Mouse (Mus musculus): ENCODE measurements around the gene Ptpdc1. TPM values are rescaled to one million over a fixed set of nuclear protein-coding genes. Genes with fewer than 3 reads are reported as not detected.

Gene Ptpdc1
- polyA plus RNA-seq, 1 experiment from 2014 or later, result 13.7 TPM

DNA sequence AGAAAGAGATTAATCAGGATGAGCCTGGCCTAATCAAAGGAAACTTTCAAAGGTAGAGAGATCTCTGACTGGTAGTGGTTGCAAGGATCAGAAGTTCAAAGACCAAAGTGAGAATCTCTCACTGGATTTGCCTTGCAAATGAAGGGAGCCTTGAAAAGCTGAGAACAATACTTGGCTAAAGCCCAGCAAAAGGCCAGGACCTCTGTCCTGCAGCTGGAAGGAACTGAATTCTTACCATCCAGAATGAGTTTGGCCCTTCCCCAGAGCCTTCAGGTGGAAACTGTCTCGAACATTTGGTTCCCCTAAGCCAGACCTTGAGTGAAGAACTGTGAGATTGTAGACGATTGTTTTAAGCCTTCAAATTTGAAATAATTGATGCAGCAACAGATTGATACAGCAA, 12.2 kb upstream of the Ptpdc1 start:
- peak; percentile 24 for DNase-seq
- Histone ChIP-seq H3K4me2 (no peak overlapping the region), H3K27me3 (ENCODE audit: insufficient read depth, low read length) (no peaks in the 10 kb centered on the region), H3K36me3 (ENCODE audit: insufficient read depth) (no peaks in the 10 kb centered on the region), H3K27ac (ENCODE audit: low read depth) (no peak overlapping the region), H3K9ac (no peak overlapping the region), H3K9me3 (ENCODE audit: low read depth, low read length) (no peaks in the 10 kb centered on the region), H3K4me3 (ENCODE audit: low read depth, low read length) (no peak overlapping the region), H3K4me1 (ENCODE audit: insufficient read depth) (no peaks in the 10 kb centered on the region)
- ATAC-seq (ENCODE audit: insufficient read depth), result no peak
- 59% methylated on average over 2 of the region's 2 CpGs for WGBS
- no peak for TF ChIP-seq CTCF (IDR thresholded peaks at IDR 0.05; ENCODE audit: low read depth)

DNA sequence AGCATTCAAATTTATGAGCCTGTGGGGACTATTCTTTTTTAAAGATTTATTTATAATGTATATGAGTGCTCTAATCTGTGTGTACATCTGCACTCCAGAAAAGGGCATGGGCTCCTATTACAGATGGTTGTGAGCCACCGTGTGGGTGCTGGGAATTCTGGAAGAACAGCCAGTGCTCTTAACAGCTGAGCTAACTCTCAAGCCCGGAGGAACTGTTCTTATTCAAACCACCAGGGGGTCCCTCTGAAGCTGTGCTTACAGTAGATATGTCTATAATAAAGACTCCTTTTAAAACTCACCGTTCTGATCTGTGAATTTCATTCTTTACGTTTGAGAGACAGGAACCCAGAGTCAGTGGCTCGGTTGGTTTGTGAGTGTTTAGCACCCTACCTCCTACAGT, 6.2 kb upstream of the Ptpdc1 start:
- Histone ChIP-seq H3K9ac (no peak overlapping the region), H3K27ac (ENCODE audit: low read depth) (no peak overlapping the region), H3K4me3 (ENCODE audit: low read depth, low read length) (no peak overlapping the region), H3K36me3 (ENCODE audit: insufficient read depth) (no peaks in the 10 kb centered on the region), H3K9me3 (ENCODE audit: low read depth, low read length) (no peaks in the 10 kb centered on the region), H3K4me2 (no peak overlapping the region), H3K27me3 (ENCODE audit: insufficient read depth, low read length) (no peaks in the 10 kb centered on the region), H3K4me1 (ENCODE audit: insufficient read depth) (no peaks in the 10 kb centered on the region)
- no peak for ATAC-seq (ENCODE audit: insufficient read depth)
- WGBS, result 67% methylated on average over 5 of the region's 5 CpGs
- DNase-seq, result peak; percentile 25
- no peak for TF ChIP-seq CTCF (IDR thresholded peaks at IDR 0.05; ENCODE audit: low read depth)

DNA sequence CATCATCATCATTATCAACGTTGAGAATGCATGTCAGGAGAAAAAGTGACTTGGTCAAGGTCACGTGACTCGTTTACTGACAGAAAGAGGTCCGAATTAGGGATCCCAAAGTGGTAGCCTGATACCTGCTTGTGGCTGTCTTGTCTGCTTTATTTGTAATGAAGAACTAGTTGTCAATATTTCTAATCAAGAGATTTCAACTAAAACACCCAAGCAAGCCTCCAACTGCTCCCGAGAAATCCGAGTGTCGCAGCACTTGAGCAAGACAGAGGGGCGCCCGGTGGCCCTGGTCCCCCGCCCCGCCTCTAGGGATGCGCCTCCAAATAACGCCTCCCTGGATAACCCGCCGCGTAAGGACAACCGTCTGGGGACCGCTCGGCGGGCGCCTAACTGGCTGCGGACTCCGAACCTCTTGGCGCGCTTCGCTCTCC, 481 bp downstream of the Ptpdc1 start:
- H3K4me1 ChIP-seq (ENCODE audit: insufficient read depth), result no peaks in the 10 kb centered on the region
- H3K9me3 ChIP-seq (ENCODE audit: low read depth, low read length), result no peaks in the 10 kb centered on the region
- H3K4me2 ChIP-seq, result peak overlapping the region; percentile 88
- H3K27ac ChIP-seq (ENCODE audit: low read depth), result peak overlapping the region; percentile 91
- WGBS, result 1% methylated on average over 26 of the region's 26 CpGs
- DNase-seq (no peak), ATAC-seq (ENCODE audit: insufficient read depth) (peak; percentile 88)
- H3K4me3 ChIP-seq (ENCODE audit: low read depth, low read length), result peak overlapping the region; percentile 67
- no peaks in the 10 kb centered on the region for H3K36me3 ChIP-seq (ENCODE audit: insufficient read depth)
- TF ChIP-seq CTCF (IDR thresholded peaks at IDR 0.05; ENCODE audit: low read depth), result no peak
- H3K9ac ChIP-seq, result peak overlapping the region; percentile 83
- H3K27me3 ChIP-seq (ENCODE audit: insufficient read depth, low read length), result 0 out of 2 replicates have a peak, but pooled peaks cover 4% of the 10 kb centered on the region

DNA sequence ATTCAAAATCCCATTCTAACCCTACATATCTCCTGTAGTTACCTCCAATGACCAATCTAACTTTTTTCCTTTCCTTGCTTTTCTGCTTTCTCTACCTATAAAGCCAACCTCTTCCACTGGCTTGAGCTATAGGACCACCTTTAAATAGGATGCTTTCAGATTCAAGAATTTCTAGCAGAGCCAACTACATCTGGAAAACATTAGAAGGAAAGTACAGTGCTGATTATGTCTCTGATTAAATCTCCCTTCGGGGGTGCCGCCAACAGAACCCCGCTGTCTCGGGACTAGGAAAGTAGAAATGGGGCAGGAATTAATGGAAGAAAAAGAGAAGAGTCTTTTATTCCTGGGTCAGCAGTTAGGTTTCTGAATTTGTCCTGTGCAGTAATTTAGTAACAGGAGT, 6.6 kb downstream of the Ptpdc1 start:
- no peak overlapping the region for H3K4me2 ChIP-seq
- no peaks in the 10 kb centered on the region for H3K27me3 ChIP-seq (ENCODE audit: insufficient read depth, low read length)
- H3K9me3 ChIP-seq (ENCODE audit: low read depth, low read length), result peaks cover 7% of the 10 kb centered on the region; the same call in 1 of the 2 replicates
- H3K36me3 ChIP-seq (ENCODE audit: insufficient read depth), result no peaks in the 10 kb centered on the region
- no peak for TF ChIP-seq CTCF (IDR thresholded peaks at IDR 0.05; ENCODE audit: low read depth)
- H3K9ac ChIP-seq, result no peak overlapping the region
- 78% methylated on average over 4 of the region's 4 CpGs for WGBS
- H3K27ac ChIP-seq (ENCODE audit: low read depth), result no peak overlapping the region
- no peaks in the 10 kb centered on the region for H3K4me1 ChIP-seq (ENCODE audit: insufficient read depth)
- H3K4me3 ChIP-seq (ENCODE audit: low read depth, low read length), result no peak overlapping the region
- ATAC-seq (ENCODE audit: insufficient read depth), result no peak
- no peak for DNase-seq

DNA sequence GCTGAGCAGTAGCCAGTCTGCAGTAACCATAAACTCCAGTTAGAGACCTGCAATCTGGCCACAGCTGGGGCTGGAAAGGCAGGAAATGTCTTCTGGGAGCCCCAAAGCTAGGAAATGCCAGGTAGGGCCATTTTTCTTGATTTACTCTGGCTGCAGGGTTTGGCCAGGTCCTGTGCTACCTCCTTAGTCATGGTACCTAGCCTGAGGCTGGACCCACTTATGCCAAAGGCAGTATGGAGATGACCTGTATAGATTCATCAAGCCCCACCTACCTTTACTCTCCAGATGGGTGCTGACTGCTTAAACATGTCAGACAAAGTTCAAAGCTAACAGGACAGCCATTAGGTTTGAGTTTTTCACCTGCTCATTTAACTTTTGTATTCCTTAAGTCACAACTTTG, 7.7 kb downstream of the Ptpdc1 start:
- Histone ChIP-seq H3K27me3 (ENCODE audit: insufficient read depth, low read length) (no peaks in the 10 kb centered on the region), H3K4me1 (ENCODE audit: insufficient read depth) (no peaks in the 10 kb centered on the region), H3K4me3 (ENCODE audit: low read depth, low read length) (no peak overlapping the region), H3K36me3 (ENCODE audit: insufficient read depth) (no peaks in the 10 kb centered on the region), H3K9me3 (ENCODE audit: low read depth, low read length) (peaks cover 7% of the 10 kb centered on the region; the same call in 1 of the 2 replicates), H3K27ac (ENCODE audit: low read depth) (no peak overlapping the region), H3K9ac (no peak overlapping the region), H3K4me2 (no peak overlapping the region)
- TF ChIP-seq CTCF (IDR thresholded peaks at IDR 0.05; ENCODE audit: low read depth), result no peak
- ATAC-seq (ENCODE audit: insufficient read depth) (no peak), DNase-seq (no peak)

DNA sequence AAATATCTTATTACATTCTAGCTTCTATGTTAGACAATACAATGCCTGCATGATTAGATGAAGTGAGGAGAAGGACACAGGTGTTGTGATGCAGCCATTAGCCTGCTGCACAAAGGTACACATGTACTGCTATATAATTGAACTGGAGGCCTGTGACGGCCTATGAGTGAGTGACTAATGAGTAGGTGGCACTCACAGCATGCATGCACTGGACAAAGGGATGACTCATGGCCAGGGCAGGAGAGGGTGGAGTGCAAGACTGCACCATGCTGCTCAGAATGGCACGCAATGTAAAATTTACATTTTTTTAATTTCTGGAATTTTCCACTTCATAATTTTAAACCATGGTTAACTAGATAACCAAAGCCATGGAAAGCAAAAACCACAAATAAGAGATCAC, 10.9 kb downstream of the Ptpdc1 start:
- Histone ChIP-seq H3K4me3 (ENCODE audit: low read depth, low read length) (no peak overlapping the region), H3K36me3 (ENCODE audit: insufficient read depth) (no peaks in the 10 kb centered on the region), H3K27ac (ENCODE audit: low read depth) (no peak overlapping the region), H3K4me2 (no peak overlapping the region), H3K4me1 (ENCODE audit: insufficient read depth) (no peaks in the 10 kb centered on the region), H3K9me3 (ENCODE audit: low read depth, low read length) (peaks cover 7% of the 10 kb centered on the region; the same call in 1 of the 2 replicates), H3K9ac (no peak overlapping the region), H3K27me3 (ENCODE audit: insufficient read depth, low read length) (no peaks in the 10 kb centered on the region)
- no peak for DNase-seq
- WGBS, result 92% methylated on average over 2 of the region's 2 CpGs
- ATAC-seq (ENCODE audit: insufficient read depth), result no peak
- no peak for TF ChIP-seq CTCF (IDR thresholded peaks at IDR 0.05; ENCODE audit: low read depth)

DNA sequence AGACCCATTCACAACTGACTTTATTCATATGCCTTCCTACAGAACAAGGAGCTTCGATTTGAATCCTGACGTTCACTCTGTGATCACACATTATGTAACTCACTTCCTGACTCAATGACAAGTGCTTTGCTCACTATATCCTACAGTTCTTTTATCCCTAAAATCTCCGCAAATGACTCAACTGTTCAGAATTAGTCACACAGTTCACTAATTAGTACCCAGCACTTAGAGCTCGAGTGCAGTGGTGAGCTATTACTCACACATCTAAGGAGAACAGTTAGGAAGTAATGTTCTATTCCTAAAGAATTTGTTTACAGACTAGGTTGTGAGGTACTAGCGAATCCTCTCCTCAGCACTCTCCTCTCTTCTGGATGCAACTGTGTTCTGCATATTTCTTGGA, 16.4 kb downstream of the Ptpdc1 start:
- no peak for TF ChIP-seq CTCF (IDR thresholded peaks at IDR 0.05; ENCODE audit: low read depth)
- H3K4me2 ChIP-seq, result no peak overlapping the region
- 63% methylated on average over 5 of the region's 5 CpGs for WGBS
- H3K9me3 ChIP-seq (ENCODE audit: low read depth, low read length), result no peaks in the 10 kb centered on the region
- no peaks in the 10 kb centered on the region for H3K27me3 ChIP-seq (ENCODE audit: insufficient read depth, low read length)
- no peaks in the 10 kb centered on the region; the same call in 1 of the 2 replicates for H3K4me1 ChIP-seq (ENCODE audit: insufficient read depth)
- H3K4me3 ChIP-seq (ENCODE audit: low read depth, low read length), result no peak overlapping the region
- no peak for ATAC-seq (ENCODE audit: insufficient read depth)
- no peak overlapping the region for H3K27ac ChIP-seq (ENCODE audit: low read depth)
- H3K36me3 ChIP-seq (ENCODE audit: insufficient read depth), result no peaks in the 10 kb centered on the region
- no peak overlapping the region for H3K9ac ChIP-seq
- no peak for DNase-seq

DNA sequence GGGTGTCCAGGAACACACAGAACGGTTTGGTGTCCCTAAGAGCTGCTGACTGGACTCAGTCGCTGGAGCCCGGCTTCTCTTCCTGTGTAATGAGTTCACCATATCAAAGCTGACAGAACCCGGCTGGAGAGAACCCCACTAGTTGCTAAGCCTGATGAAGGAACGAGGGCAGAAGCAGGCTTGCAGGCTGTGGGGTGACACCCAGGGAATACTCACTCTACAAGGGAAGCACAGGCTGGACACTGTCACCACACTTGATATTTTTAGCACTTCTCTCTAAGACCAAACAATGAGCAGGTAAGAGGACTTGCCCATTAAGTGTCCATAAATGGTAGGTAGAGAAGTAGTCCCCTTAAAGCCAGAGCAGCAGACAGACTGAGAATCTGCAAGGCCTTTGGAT, 20.9 kb downstream of the Ptpdc1 start:
- WGBS, result 61% methylated on average over 5 of the region's 5 CpGs
- H3K9me3 ChIP-seq (ENCODE audit: low read depth, low read length), result no peaks in the 10 kb centered on the region
- H3K4me1 ChIP-seq (ENCODE audit: insufficient read depth), result no peaks in the 10 kb centered on the region; the same call in 1 of the 2 replicates
- no peak overlapping the region for H3K4me2 ChIP-seq
- no peaks in the 10 kb centered on the region for H3K36me3 ChIP-seq (ENCODE audit: insufficient read depth)
- no peak overlapping the region for H3K4me3 ChIP-seq (ENCODE audit: low read depth, low read length)
- H3K9ac ChIP-seq, result no peak overlapping the region
- H3K27ac ChIP-seq (ENCODE audit: low read depth), result 0 out of 2 replicates have a peak overlapping the region, but pooled peaks have one; percentile 24
- H3K27me3 ChIP-seq (ENCODE audit: insufficient read depth, low read length), result no peaks in the 10 kb centered on the region
- no peak for TF ChIP-seq CTCF (IDR thresholded peaks at IDR 0.05; ENCODE audit: low read depth)
- no peak for DNase-seq
- no peak for ATAC-seq (ENCODE audit: insufficient read depth)

All from lung, embryonic 14.5 days (tissue).